ENCODE assay signal across 9 mouse cellular contexts in genomic region chr2:65181066-65181716, GRCm38 (mm10). TPM values are rescaled to one million over a fixed set of nuclear protein-coding genes. Genes with fewer than 3 reads are reported as not detected.
DNase-seq lines count a peak whose midpoint lies in the region; ATAC-seq lines count a peak whose summit lies in the region.
"Had no signal": no experiment of that assay in that cellular context is flagged by ENCODE, and none has a peak within 500 bp of the region (broad histone marks: within the 10 kb centered on the region; RNA-seq: fewer than 3 reads in every experiment).

No protein-coding gene starts in this region.

- intact Hi-C loops in heart, postnatal 36 days (cut with DNase I), result loop anchor here (5.0 kb wide), 1 partner anchor 34 kb away; no protein-coding TSS in a partner anchor

- peak; percentile 87 for DNase-seq in heart, adult 11 months
- DNase-seq in heart, postnatal 36 days, result no peak
- peak; percentile 85 for DNase-seq in R1 (ENCODE audit: low read depth, low spot score)
- peak; percentile 59 for DNase-seq in hindbrain, embryonic 10.5 days (ENCODE audit: low spot score)
- DNase-seq in left cerebral cortex, adult 8-10 months (ENCODE audit: low spot score in 2 of 2), result no peak
- DNase-seq in MN1 (ENCODE audit: low spot score), result no peak
- DNase-seq in right cerebral cortex, adult 2 months (ENCODE audit: low spot score in 2 of 2), result no peak

- H3K27ac ChIP-seq in hindbrain, embryonic 10.5 days, result peak overlapping the region; percentile 89

- 38% methylated on average over 9 of the region's 9 CpGs for WGBS in hindbrain, embryonic 10.5 days

- no peaks in the 10 kb centered on the region for H3K27me3 ChIP-seq in hindbrain, embryonic 10.5 days (ENCODE audit: insufficient read depth, poor library complexity, severe bottlenecking)

- H3K9me3 ChIP-seq in hindbrain, embryonic 10.5 days, result no peaks in the 10 kb centered on the region

- peaks cover 26% of the 10 kb centered on the region for H3K4me1 ChIP-seq in hindbrain, embryonic 10.5 days (replicated peaks)

- no peak overlapping the region for H3K4me3 ChIP-seq in hindbrain, embryonic 10.5 days
- H3K4me3 ChIP-seq: erythroblast, embryonic 14.5 days had no signal

- ATAC-seq in megakaryocyte progenitor cell, adult 5-6 weeks (replicated peaks; ENCODE audit: poor library complexity), result peak; percentile 12; the same call in 1 of the 2 replicates

- H3K36me3 ChIP-seq in hindbrain, embryonic 10.5 days, result no peaks in the 10 kb centered on the region

RNA-seq across cellular contexts. Expression of gene Cobll1, which starts 58.0 kb away (rescaled TPM):
- 10 to 100 TPM; 66.8 to 78.2 TPM for total RNA-seq in heart, postnatal 36 days (2021)
- polyA plus RNA-seq in hindbrain, embryonic 10.5 days (2016; fragmentation: Nextera tagmentation; extraction: Ambion mirVana), result 2.5 and 2.8 TPM in 2 replicates
- 1.9 and 3.9 TPM in 2 replicates for total RNA-seq in megakaryocyte progenitor cell, adult 5-6 weeks (2015)
- total RNA-seq in megakaryocyte progenitor cell, adult 5-6 weeks (2017), result 1.6 and 2.2 TPM in 2 replicates
- 10 to 100 TPM in 1 of 4 experiments, 1 to 10 TPM in 3; 7.7 to 10.1 (median 9.5) TPM for total RNA-seq in left cerebral cortex, adult 8-10 months (2022)
- polyA plus RNA-seq: erythroblast, embryonic 14.5 days had no signal

Comparison
In these comparisons a context has a peak if more than half of its experiments do, and no peak if none do; other contexts are left out.
1. DNase-seq: peak in heart, adult 11 months (single experiment), R1 (single experiment) and hindbrain, embryonic 10.5 days (single experiment); none in heart, postnatal 36 days (0 of 2), left cerebral cortex, adult 8-10 months (0 of 2), MN1 (single experiment) and right cerebral cortex, adult 2 months (0 of 2).
2. RNA of gene Cobll1, which starts 58.0 kb away (total RNA-seq): 66.8 to 78.2 TPM in heart, postnatal 36 days; 7.7 to 10.1 TPM in left cerebral cortex, adult 8-10 months and 1.6 to 3.9 TPM in megakaryocyte progenitor cell, adult 5-6 weeks; every median in the first group is over 4 times any median in the second.